Mouse (Mus musculus) frontal cortex, postnatal 14 days (tissue): ENCODE measurements around the gene Cotl1.

Experiments
- DNase-seq, 2 experiments: peaks; one replicate each; pipeline ENCODE4 v3.0.0; 2022; ENCODE audit warnings: low spot score in 2 of 2

Gene Cotl1

GRCm38 (mm10) chr8:119787341-119787740, 53.0 kb downstream of the Cotl1 start:
- DNase-seq = no peak

DNA sequence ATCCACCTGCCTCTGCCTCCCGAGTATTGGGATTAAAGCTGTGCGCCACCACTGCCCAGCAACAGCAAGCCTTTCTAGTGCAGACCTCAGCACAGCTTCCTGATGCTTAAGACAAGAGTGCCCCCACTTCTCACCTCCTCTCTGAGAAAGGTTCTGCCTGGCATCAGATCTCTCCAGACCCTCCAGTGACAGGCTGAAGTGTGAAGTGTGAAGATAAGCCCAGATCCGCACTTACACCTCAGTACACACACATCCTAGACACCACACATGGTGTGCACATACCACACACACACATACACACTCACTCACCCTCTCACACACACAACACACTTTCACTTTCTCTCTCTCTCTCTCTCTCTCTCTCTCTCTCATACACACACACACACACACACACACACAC, 53.5 kb downstream of the Cotl1 start:
- no peak for DNase-seq

DNA sequence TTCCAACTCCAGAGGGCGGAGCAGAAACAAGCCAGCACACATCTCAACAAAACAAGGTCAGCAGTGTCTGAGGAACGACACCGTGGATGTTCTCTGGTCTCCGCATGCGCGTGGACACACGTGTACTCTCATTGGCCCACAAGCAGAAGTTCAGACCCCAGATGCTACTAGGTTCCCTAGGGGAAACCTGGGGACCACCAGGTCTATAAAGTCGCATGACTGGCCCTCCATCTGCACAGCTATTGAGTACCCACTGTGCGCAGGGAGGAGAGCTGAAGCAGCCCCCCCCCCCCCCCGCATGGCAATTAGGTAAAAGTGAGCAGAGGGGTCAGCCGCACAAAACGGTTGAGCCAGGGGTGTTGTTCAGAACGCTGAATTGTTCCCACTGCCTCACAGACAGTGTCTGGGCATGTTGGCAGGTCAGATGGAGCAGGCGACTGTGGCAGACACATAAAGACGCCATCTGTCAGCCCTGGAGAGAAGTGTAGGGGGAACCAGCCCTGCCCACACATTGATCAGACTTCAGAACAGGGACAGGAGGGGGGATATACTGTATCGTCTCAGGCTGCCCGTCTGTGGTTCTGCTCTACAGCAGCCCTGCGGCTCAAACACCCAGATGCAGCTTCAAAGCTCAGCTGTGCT, 54.5 kb downstream of the Cotl1 start:
- DNase-seq = no peak

DNA sequence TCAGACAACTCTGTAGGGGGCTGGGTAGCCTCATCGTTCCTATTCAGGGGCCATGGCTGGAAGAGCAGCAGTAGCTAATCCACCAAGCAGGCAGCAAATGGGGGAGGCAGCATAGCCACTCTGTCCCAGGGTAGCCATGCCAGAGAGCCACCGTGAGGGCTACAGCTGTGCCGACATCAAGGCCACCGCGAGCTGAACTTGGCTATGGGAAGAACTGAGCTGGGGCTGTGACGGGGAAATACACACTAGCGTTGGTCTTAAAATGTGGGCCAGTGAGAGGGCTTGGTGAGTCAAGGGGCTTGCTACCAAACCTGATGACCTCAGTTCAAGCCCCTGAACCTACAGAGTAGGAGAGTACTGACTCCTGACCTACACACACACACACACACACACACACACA, 55.7 kb downstream of the Cotl1 start:
- no peak for DNase-seq

DNA sequence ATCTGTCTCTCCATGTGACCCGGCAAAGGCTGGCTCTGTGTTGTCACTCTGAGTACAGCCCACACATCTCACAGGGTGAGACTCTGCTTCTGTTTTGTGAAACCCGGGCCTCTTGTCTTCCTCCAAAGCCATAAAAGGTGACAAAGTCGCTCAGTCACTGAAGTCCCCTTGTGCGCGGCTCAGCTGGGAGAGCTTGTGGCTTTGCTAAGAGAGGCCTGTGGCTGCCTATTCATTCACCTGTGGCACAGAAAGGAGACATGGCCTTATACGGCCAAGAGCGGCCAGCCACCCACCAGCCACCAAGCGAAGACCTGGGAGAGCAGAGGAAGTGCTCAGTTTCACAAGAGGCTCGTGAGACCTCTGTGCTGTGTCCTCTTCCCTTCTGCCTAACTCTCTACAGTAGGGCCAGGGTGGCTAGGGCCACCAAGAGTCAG, 56.2 kb downstream of the Cotl1 start:
- DNase-seq = no peak

DNA sequence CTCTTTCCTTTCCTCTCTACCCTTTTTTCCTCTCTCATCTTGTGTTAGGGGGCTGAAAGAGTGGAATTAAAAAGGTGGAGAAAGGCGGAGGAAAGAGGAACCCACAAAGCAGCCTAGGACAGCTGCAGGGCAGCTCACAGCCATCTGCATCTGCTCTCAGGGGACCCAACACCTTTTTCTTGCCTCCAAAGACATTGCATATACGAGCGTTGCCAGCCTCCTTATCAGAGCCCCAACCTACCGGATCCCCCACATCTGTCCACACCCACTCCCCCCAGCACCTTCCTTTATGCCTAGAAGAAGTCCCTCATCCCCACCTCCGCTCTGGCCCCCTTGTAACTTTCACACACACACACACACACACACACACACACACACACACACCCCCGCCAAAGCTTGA, 56.8 kb downstream of the Cotl1 start:
- DNase-seq = no peak

GRCm38 (mm10) chr8:119782715-119783114, 57.6 kb downstream of the Cotl1 start:
- peak; percentile 67 to 80 for DNase-seq

DNA sequence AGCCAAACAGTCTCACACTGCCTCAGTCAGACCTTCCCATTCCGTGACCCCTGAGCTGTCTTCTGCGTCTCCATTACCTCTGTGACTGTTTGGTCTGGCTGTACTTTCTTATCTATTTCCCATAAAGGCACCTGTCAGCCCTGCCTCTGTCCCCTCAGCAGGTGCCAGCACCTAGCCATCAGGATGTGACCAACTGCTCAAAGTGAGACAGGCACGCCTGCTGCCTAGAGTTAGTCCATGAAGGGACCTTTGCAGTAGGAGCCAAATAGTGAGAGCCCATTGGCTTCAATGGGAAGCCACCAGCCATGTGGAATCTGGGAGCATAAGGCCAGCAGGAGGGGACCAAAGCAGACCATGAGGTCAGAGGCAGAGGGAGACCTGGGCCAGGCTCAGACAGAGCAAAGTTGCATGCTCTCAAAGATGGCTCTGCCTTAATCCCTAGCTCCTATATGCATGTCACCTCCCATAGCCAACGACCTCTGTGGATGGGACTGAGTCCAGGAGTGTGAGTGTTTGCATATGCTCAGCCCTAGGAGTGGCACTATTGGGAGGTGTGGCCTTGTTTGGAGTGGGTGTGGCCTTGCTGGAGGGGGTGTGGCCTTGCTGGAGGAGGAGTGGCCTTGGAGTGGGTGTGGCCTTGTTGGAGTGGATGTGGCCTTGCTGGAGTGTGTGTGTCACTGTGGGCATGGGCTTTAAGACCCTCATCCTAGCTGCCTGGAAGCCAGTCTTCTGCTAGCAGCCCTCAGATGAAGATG, 59.1 kb downstream of the Cotl1 start:
- no peak for DNase-seq

DNA sequence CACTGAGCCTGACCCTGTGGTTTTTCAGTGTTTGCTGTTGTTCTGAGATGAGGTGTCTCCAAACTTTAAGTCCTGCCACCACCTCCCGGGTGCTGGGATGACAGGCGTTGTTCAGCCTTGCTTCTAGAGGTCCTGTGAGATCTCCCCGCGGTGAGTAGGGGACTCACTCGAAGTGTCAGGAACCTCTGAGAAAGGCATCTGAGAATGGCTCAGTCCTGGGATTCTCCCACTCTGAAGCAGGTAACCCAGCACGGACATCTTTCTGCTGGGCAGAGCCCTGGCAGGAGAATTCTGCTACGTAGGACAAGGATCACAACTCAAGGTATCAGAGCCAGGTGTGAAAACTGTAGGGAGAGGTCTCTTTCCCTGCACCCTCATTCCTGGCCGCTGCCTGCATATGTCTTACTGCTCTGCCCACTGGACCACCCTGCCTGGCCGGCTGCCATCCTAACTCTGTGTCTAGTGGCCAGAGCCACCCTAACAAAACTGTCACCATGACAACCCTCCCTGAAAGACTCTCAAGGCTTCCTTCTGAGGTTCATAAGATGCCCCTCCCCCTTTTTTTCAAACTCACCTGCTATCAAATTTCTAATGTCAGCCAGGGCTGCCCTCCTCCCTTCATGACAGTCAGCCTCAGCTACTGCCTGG, 59.8 kb downstream of the Cotl1 start:
- DNase-seq = no peak

DNA sequence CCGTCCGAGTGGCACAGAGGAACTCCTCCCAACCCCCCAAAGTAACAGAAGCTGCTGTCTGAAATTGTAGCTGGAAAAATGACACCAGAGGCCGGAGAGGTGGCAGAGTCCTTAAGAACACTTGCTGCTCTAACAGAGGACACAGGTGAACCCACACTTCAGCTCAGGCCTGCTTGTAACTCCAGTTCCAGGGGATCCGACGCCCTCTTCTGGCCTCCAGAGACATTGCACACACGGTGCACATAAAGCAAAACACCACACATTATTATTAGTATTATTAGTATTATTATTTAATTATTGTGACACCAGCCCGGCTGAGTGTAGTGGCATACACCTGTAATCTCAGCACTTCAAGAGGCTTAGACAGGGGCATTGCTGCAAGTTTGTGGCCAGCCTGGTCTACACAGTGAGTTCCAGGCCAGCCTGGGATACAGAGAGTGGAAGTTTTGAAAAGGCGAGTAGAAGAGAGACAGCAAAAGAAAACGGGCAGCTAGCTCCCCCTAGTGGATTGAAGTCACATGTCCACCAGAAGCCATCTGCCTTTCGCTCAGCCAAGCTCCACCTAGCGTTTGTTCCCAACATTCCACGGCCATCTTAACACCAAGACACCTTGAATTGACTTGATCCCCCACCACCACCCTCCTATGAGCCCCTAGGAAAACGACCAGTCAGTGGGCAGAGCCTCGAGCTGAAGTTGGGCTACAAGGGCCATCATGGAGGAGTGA, 61.2 kb downstream of the Cotl1 start:
- DNase-seq = peak; percentile 63 to 79

- DNase-seq = peak; percentile 98 to 100
These were observed 62.1 kb downstream of the Cotl1 start, which contains the start of gene Tldc1 for GRCm38 (mm10) chr8:119778263-119778662. Tldc1 (minus strand) TSS chr8:119778416.

- no peak for DNase-seq
These were observed 62.6 kb downstream of the Cotl1 start for GRCm38 (mm10) chr8:119777765-119778164.

- DNase-seq = no peak
These were observed 63.6 kb downstream of the Cotl1 start for GRCm38 (mm10) chr8:119776668-119777245.

DNA sequence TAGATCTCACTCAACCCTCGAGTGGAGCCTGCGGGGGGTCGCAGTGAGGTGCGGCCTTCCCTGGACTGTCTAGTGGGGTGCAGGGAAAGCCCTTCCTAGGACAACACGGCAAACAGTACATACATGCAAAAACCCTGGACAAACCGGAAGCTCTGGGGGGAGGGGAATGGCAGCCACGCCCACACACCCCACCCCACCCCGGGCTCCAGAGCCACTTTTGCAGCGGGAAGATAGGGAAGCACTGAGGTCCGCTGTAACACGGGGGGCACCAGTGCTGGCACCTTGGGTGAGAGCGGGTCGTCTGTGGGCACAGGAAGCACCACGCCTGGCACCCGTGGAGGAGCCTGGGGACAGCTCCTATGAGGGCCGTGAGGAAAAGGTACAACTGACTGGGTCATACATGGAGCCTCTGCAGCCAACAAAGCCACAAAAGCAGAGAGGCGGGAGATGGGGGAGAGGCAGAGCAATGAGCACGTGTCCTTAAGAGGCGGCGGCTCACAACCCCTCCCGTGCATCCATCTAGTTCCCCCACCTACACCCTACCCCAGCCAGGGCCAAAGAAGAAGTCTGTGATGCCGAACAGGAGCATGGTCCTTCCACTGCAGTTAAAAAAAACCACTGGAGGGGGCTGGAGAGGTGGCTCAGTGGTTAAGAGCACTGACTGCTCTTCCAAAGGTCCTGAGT, 74.4 kb downstream of the Cotl1 start:
- no peak for DNase-seq

- DNase-seq = no peak
These were observed 75.0 kb downstream of the Cotl1 start for GRCm38 (mm10) chr8:119765311-119765710.

GRCm38 (mm10) chr8:119762226-119763220, 77.8 kb downstream of the Cotl1 start:
- DNase-seq = no peak

DNA sequence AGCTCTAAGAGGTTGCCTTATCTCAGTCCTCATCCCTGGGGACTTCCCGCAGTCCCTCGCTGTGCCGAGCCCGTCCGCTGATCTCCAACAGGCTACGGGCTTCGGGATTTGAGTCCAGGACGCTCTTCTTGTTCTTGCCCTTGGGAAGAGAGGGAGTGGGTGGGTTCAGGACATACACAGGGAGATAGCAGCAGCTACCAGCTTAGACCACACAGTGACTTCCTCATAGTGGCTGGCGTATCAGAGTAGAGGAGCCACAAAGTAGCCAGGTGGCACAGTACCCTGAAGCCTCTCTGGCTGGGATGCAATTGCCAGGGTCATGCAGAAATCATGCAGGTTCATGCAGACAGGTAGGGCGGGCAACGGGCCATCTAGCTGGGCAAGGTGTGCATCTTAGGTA, 78.7 kb downstream of the Cotl1 start:
- DNase-seq = no peak
